Mouse (Mus musculus) testis, adult 2 months (tissue): Measurements from ENCODE around the gene Rcor3. TPM values are rescaled to one million over a fixed set of nuclear protein-coding genes. Genes with fewer than 3 reads are reported as not detected.

Source experiments
- H3K27ac ChIP-seq: fragments of 200-500 bp; 2 replicates; pipeline ENCODE4 v1.5.1; 2012; ENCODE audit warnings: low read depth, low read length; ENCODE audit not compliant: control insufficient read depth, insufficient read depth
- H3K27me3 ChIP-seq: fragments of 200-500 bp; 2 replicates; pipeline ENCODE4 v1.6.1; 2012; ENCODE audit warnings: mild to moderate bottlenecking, low read length, moderate library complexity; ENCODE audit not compliant: control insufficient read depth, insufficient read depth
- H3K36me3 ChIP-seq: fragments of 200-500 bp; 2 replicates; pipeline ENCODE4 v1.6.1; 2012; ENCODE audit warnings: mild to moderate bottlenecking, low read length; ENCODE audit not compliant: control insufficient read depth, insufficient read depth
- H3K4me1 ChIP-seq: fragments of 200-500 bp; 2 replicates; pipeline ENCODE4 v1.6.1; 2012; ENCODE audit warnings: low read length; ENCODE audit not compliant: control insufficient read depth, insufficient read depth
- H3K4me3 ChIP-seq: fragments of 200-500 bp; 2 replicates; pipeline ENCODE4 v1.5.1; 2012; ENCODE audit warnings: low read depth, mild to moderate bottlenecking, low read length, moderate library complexity, mixed read lengths; ENCODE audit not compliant: control insufficient read depth
- CTCF ChIP-seq: fragments of 200-500 bp; IDR thresholded peaks from 2 replicates; pipeline ENCODE4 v1.5.1; 2012; ENCODE audit warnings: low read depth, mild to moderate bottlenecking, inconsistent platforms, low read length, moderate library complexity; ENCODE audit not compliant: control insufficient read depth, insufficient read depth, insufficient replicate concordance
- POLR2A ChIP-seq: fragments of 200-500 bp; IDR thresholded peaks from 2 replicates; pipeline ENCODE4 v1.6.1; 2012; ENCODE audit warnings: low read depth, mild to moderate bottlenecking, inconsistent platforms, low read length, moderate library complexity; ENCODE audit not compliant: control insufficient read depth
- polyA plus RNA-seq: library from polyadenylated mRNA; depleted of rRNA; stranded (reverse); fragments of >200 nt; gene quantifications from 2 replicates; pipeline ENCODE4 v1.2.3, GENCODE M21; 2012

The Rcor3 gene
- polyA plus RNA-seq, 1 experiment: 122 TPM

GRCm38 (mm10) chr1:192105902-192106389 is 31.9 kb downstream of the Rcor3 start:
- TF ChIP-seq CTCF (no peak), POLR2A (no peak)
- no peaks in the 10 kb centered on the region for H3K27me3 ChIP-seq
- H3K4me3 ChIP-seq: no peak overlapping the region
- H3K36me3 ChIP-seq: no peaks in the 10 kb centered on the region
- H3K27ac ChIP-seq: no peak overlapping the region
- H3K4me1 ChIP-seq: no peaks in the 10 kb centered on the region

- no peaks in the 10 kb centered on the region for H3K4me1 ChIP-seq
- no peak overlapping the region for H3K27ac ChIP-seq
- H3K4me3 ChIP-seq: no peak overlapping the region
- no peaks in the 10 kb centered on the region for H3K27me3 ChIP-seq
- H3K36me3 ChIP-seq: no peaks in the 10 kb centered on the region; the same call in 1 of the 2 replicates
- TF ChIP-seq CTCF: no peak
- TF ChIP-seq POLR2A: no peak
Measured at GRCm38 (mm10) chr1:192104021-192104420, 33.8 kb downstream of the Rcor3 start.

GRCm38 (mm10) chr1:192103176-192103575 is 34.7 kb downstream of the Rcor3 start:
- TF ChIP-seq POLR2A: no peak
- TF ChIP-seq CTCF: no peak
- H3K4me3 ChIP-seq: no peak overlapping the region
- no peaks in the 10 kb centered on the region for H3K27me3 ChIP-seq
- no peaks in the 10 kb centered on the region; the same call in 1 of the 2 replicates for H3K36me3 ChIP-seq
- H3K27ac ChIP-seq: no peak overlapping the region
- no peaks in the 10 kb centered on the region for H3K4me1 ChIP-seq

GRCm38 (mm10) chr1:192101359-192101758 is 36.5 kb downstream of the Rcor3 start:
- TF ChIP-seq CTCF (no peak), POLR2A (no peak)

GRCm38 (mm10) chr1:192100742-192101141 is 37.1 kb downstream of the Rcor3 start:
- TF ChIP-seq CTCF: no peak
- TF ChIP-seq POLR2A: no peak
- Histone ChIP-seq H3K27ac (no peak overlapping the region), H3K27me3 (no peaks in the 10 kb centered on the region), H3K4me1 (no peaks in the 10 kb centered on the region), H3K4me3 (no peak overlapping the region), H3K36me3 (no peaks in the 10 kb centered on the region; the same call in 1 of the 2 replicates)

More at GRCm38 (mm10) chr1:192101359-192101758, 36.5 kb downstream of the Rcor3 start:
- H3K27me3 ChIP-seq: no peaks in the 10 kb centered on the region
- no peaks in the 10 kb centered on the region; the same call in 1 of the 2 replicates for H3K36me3 ChIP-seq
- H3K4me3 ChIP-seq: no peak overlapping the region
- no peak overlapping the region for H3K27ac ChIP-seq
- no peaks in the 10 kb centered on the region for H3K4me1 ChIP-seq

- H3K4me1 ChIP-seq: peaks cover 8% of the 10 kb centered on the region
- H3K27ac ChIP-seq: no peak overlapping the region
- H3K27me3 ChIP-seq: no peaks in the 10 kb centered on the region
- H3K4me3 ChIP-seq: no peak overlapping the region
- no peaks in the 10 kb centered on the region; the same call in 1 of the 2 replicates for H3K36me3 ChIP-seq
- TF ChIP-seq CTCF (no peak), POLR2A (no peak)
Measured at GRCm38 (mm10) chr1:192095626-192096025, 42.2 kb downstream of the Rcor3 start.

GRCm38 (mm10) chr1:192094451-192095170 is 43.3 kb downstream of the Rcor3 start:
- no peaks in the 10 kb centered on the region for H3K27me3 ChIP-seq
- peaks cover 8% of the 10 kb centered on the region for H3K4me1 ChIP-seq
- no peak overlapping the region for H3K4me3 ChIP-seq
- H3K27ac ChIP-seq: no peak overlapping the region
- H3K36me3 ChIP-seq: no peaks in the 10 kb centered on the region
- TF ChIP-seq CTCF (no peak; the same call in 1 of the 2 replicates), POLR2A (no peak)
